11 mouse cellular contexts compared by ENCODE assay signal in the genomic region with DNA sequence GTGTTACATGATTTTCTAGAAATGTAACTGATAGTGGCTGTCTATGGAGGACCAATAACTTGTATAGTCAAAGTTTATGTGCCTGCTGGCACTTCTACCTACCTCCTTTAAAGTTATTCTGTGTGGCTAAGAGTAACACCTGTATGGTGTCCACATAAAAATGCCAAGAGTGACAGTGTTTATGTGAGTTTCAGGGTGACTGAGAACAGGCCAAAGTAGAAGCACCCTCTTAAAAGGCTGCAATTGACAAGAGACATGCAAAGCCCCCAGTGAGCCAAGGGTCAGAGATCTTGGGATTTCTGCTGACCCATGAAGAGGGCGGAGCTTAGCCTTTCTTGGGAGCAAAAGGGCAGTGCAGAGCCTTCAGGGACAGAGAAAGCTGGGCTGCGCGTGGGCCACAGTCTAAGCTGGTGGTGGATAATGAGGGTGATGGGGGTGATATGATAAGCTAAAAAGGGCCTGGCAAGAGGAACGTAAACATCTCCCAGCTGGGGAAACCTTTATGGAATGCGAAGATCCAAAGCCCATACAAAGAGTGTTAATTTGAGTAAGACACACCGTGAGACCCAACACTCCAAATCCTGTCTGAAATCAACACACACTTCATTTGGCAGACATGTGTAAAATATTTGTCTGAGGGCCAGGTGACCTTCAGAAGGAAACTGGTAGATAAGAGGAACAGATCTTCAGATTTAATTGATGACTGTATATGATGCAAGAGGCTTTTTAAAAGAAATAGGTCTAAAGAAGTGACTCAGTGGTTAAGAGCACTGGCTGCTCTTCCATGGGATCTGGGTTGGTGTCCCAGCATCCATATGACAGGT.
A peak's percentile ranks its signal among the peaks of the same experiment; 100 is the strongest.
DNase-seq lines count a peak whose midpoint lies in the region; ATAC-seq and TF ChIP-seq lines count a peak whose summit lies in the region.
"Had no signal": no experiment of that assay in that cellular context is flagged by ENCODE, and none has a peak within 500 bp of the region (broad histone marks: within the 10 kb centered on the region; RNA-seq: fewer than 3 reads in every experiment).

No protein-coding gene starts in this region.

- TF ChIP-seq CTCF in left cerebral cortex, adult 2 months (IDR thresholded peaks at IDR 0.05), result no peak

- H3K27ac ChIP-seq in heart, embryonic 16.5 days (ENCODE audit: low read length), result 0 out of 2 replicates have a peak overlapping the region, but pooled peaks have one; percentile 20
- H3K27ac ChIP-seq in lung, embryonic 15.5 days, result no peak overlapping the region
- no peak overlapping the region for H3K27ac ChIP-seq in left cerebral cortex, adult 2 months
- H3K27ac ChIP-seq: layer of hippocampus, adult 2 months; neural tube, embryonic 13.5 days had no signal

- H3K27me3 ChIP-seq in heart, embryonic 16.5 days (ENCODE audit: control insufficient read depth, insufficient read depth, low read length), result no peaks in the 10 kb centered on the region
- no peaks in the 10 kb centered on the region for H3K27me3 ChIP-seq in lung, embryonic 15.5 days
- H3K27me3 ChIP-seq: neural tube, embryonic 13.5 days had no signal

- no peak overlapping the region for H3K9ac ChIP-seq in heart, embryonic 16.5 days (ENCODE audit: low read length)
- no peak overlapping the region for H3K9ac ChIP-seq in lung, embryonic 15.5 days
- H3K9ac ChIP-seq: neural tube, embryonic 13.5 days had no signal

- peaks cover 4% of the 10 kb centered on the region for H3K9me3 ChIP-seq in heart, embryonic 16.5 days (replicated peaks; ENCODE audit: control insufficient read depth, low read length)
- no peaks in the 10 kb centered on the region for H3K9me3 ChIP-seq in lung, embryonic 15.5 days

- ATAC-seq in heart, embryonic 16.5 days (replicated peaks; ENCODE audit: extremely low read depth, insufficient read depth, low FRiP score), result no peak
- ATAC-seq in lung, embryonic 15.5 days (ENCODE audit: borderline replicate concordance, extremely low read depth, low FRiP score, low TSS enrichment), result peak; percentile 46; the same call in 1 of the 2 replicates

- no peak overlapping the region for H3K4me3 ChIP-seq in heart, embryonic 16.5 days (ENCODE audit: low read length)
- no peak overlapping the region for H3K4me3 ChIP-seq in lung, embryonic 15.5 days
- no peak overlapping the region for H3K4me3 ChIP-seq in left cerebral cortex, adult 2 months
- H3K4me3 ChIP-seq: layer of hippocampus, adult 2 months; neural tube, embryonic 13.5 days had no signal

- no peak overlapping the region for H3K4me2 ChIP-seq in heart, embryonic 16.5 days (ENCODE audit: low read depth, low read length)
- no peak overlapping the region for H3K4me2 ChIP-seq in lung, embryonic 15.5 days
- H3K4me2 ChIP-seq: neural tube, embryonic 13.5 days had no signal

- WGBS in heart, embryonic 16.5 days, result 40% methylated on average over 6 of the region's 6 CpGs
- WGBS in lung, embryonic 15.5 days, result 21% methylated on average over 6 of the region's 6 CpGs

- intact Hi-C loops in heart, postnatal 36 days (cut with DNase I), result no loop called here
- intact Hi-C loops in left cerebral cortex, adult 2 months (cut with DNase I), result no loop called here

- no peaks in the 10 kb centered on the region for H3K36me3 ChIP-seq in heart, embryonic 16.5 days (ENCODE audit: control insufficient read depth, insufficient read depth)
- H3K36me3 ChIP-seq in lung, embryonic 15.5 days, result no peaks in the 10 kb centered on the region
- H3K36me3 ChIP-seq: neural tube, embryonic 13.5 days had no signal

- H3K4me1 ChIP-seq in heart, embryonic 16.5 days (ENCODE audit: control insufficient read depth, insufficient read depth, low read length), result peaks cover 7% of the 10 kb centered on the region
- H3K4me1 ChIP-seq in lung, embryonic 15.5 days, result peaks cover 7% of the 10 kb centered on the region

- DNase-seq in heart, postnatal 36 days, result no peak
- DNase-seq in embryo, embryonic 10.5 days (ENCODE audit: low spot score), result peak; percentile 76
- DNase-seq in kidney, adult 8-10 months, result peak; percentile 79 to 83
- no peak for DNase-seq in layer of hippocampus, adult 9-10 months (ENCODE audit: low spot score)
- DNase-seq in left cerebral cortex, adult 2 months (ENCODE audit: extremely low spot score in 1 of 2, low spot score in 2 of 2), result no peak
- no peak for DNase-seq in gastrocnemius, postnatal 10 days
- DNase-seq: cerebellum, adult 11-12 months had no signal

Comparison
In these comparisons a context has a peak if more than half of its experiments do, and no peak if none do; other contexts are left out.
1. DNase-seq: peak in embryo, embryonic 10.5 days (single experiment) and kidney, adult 8-10 months (2 of 2); none in heart, postnatal 36 days (0 of 2), layer of hippocampus, adult 9-10 months (single experiment), left cerebral cortex, adult 2 months (0 of 2) and gastrocnemius, postnatal 10 days (single experiment).